Mouse (Mus musculus) NIH3T3 (cell line): ENCODE measurements around the gene Pdpk1.

Source experiments
- DNase-seq: peaks from one replicate; pipeline ENCODE4 v3.0.0-alpha.2; 2012; ENCODE audit warnings: low read depth

Pdpk1 gene

GRCm38 (mm10) chr17:24036954-24037353, 113.8 kb downstream of the Pdpk1 start:
- DNase-seq = no peak

GRCm38 (mm10) chr17:24035087-24035486, 115.6 kb downstream of the Pdpk1 start:
- peak; percentile 90 for DNase-seq

DNA sequence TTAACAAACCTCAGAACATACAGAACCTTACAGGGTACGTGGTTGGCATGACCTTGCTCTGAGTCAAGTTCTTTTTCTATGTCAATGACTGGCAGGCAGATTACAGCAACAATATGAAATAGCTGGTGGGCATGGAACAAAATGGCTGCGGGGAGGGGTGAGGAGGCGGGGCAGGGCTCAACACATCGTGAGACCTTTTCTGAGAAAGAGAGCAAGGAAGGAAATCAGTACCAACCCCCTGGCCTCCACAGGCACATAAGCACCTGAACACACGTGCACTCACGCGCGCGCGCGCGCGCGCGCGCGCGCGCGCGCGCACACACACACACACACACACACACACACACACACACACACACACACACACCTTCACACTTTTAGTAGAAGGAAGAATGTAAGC, 120.2 kb downstream of the Pdpk1 start:
- no peak for DNase-seq

- DNase-seq = no peak
Measured at GRCm38 (mm10) chr17:24029477-24029876, 121.2 kb downstream of the Pdpk1 start.
